Mouse (Mus musculus): ENCODE measurements around the gene Ankar. TPM values are rescaled to one million over a fixed set of nuclear protein-coding genes. Genes with fewer than 3 reads are reported as not detected.

The Ankar gene
- not detected in 2 replicates for polyA plus RNA-seq (2012; rRNA removed)

DNA sequence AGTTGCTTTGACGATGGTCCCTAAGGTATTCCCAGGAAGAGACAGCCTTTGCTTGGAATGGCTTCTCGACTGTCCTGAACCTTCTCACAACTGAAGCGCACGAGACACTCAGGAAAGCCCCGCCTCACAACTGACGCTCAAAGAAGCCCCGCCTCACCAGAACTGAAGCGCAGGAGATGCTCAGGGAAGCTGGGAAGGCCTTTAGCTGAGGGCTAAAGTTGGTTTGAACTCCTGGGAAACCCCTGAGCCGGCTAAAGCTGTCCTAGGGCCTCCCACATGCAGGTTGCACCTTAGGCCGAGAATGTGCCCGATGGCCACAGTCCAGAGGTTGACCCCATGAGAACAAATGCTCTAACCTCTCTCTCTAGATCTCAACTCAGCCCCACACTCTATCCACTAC lies at the start of gene Ankar:
TSS of gene Ankar (minus strand) at position 101 of the 400 bp plus-strand sequence.

GRCm38 (mm10) chr1:72710753-72711653 lies 10.6 kb upstream of the Ankar start, which contains the start of gene Rpl37a:
TSS of gene Rpl37a (plus strand) at chr1:72711290.

Other genes with a start within 250 kb of the Ankar start
- 6.3 and 8.5 TPM in 2 replicates for gene March4, start 163.6 kb downstream of the Ankar start, polyA plus RNA-seq (2012; rRNA removed)
- gene Smarcal1, start 117.3 kb downstream of the Ankar start, polyA plus RNA-seq (2012; rRNA removed): 44.5 and 47.0 TPM in 2 replicates
- 1,177 and 1,268 TPM in 2 replicates for gene Rpl37a, start 10.7 kb upstream of the Ankar start, polyA plus RNA-seq (2012; rRNA removed)
- gene Igfbp2, start 123.9 kb upstream of the Ankar start, polyA plus RNA-seq (2012; rRNA removed): 363 and 381 TPM in 2 replicates
- 57.0 and 133 TPM in 2 replicates for gene Igfbp5, start 174.3 kb upstream of the Ankar start, polyA plus RNA-seq (2012; rRNA removed)

All from central nervous system, embryonic 14 days (tissue).